Mouse (Mus musculus): ENCODE measurements at regions not wholly inside any gene's neighbourhood (a gene's known extent, or its start where the extent isn't known, plus 50 kb on each side); places are given as distances from the start of the nearest gene placed in this dataset.

DNA sequence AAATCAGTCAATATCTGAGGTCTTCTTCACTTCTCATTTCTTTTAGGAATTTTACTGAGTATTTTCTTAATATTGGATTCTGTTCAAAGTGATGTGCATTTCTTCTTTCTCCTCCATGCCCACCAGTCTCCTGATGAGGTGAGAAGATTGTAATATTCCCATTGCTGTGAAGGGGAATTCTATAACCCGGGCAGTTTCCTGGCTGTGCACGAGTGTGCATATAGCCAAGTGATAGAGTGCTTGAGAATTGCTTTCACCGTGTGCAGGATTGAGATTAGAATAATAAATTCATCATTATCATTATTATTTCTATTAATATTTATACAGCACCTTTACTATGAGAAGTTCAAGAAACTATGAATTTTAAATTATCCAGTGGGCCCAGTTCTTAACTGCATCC is 671.9 kb upstream of the Gm38303 start:
- no peaks in the 10 kb centered on the region for H3K27me3 ChIP-seq (ENCODE audit: control insufficient read depth, insufficient read depth, low read length)
- 65% methylated on average over 3 of the region's 3 CpGs for WGBS
- H3K4me2 ChIP-seq (ENCODE audit: low read length), result no peak overlapping the region
- no peaks in the 10 kb centered on the region for H3K4me1 ChIP-seq (ENCODE audit: control insufficient read depth, insufficient read depth, low read length)
- no peak overlapping the region; the same call in 1 of the 2 replicates for H3K27ac ChIP-seq (replicated peaks; ENCODE audit: low read depth, low read length)
- DNase-seq (peak; percentile 3), ATAC-seq (ENCODE audit: low FRiP score, low TSS enrichment) (no peak)
- H3K36me3 ChIP-seq (ENCODE audit: control insufficient read depth, insufficient read depth, low read length), result no peaks in the 10 kb centered on the region
- no peaks in the 10 kb centered on the region for H3K9me3 ChIP-seq (ENCODE audit: control insufficient read depth, low read length)
- no peak overlapping the region for H3K4me3 ChIP-seq (replicated peaks; ENCODE audit: low read depth, low read length)
- H3K9ac ChIP-seq (replicated peaks; ENCODE audit: low read length), result no peak overlapping the region

DNA sequence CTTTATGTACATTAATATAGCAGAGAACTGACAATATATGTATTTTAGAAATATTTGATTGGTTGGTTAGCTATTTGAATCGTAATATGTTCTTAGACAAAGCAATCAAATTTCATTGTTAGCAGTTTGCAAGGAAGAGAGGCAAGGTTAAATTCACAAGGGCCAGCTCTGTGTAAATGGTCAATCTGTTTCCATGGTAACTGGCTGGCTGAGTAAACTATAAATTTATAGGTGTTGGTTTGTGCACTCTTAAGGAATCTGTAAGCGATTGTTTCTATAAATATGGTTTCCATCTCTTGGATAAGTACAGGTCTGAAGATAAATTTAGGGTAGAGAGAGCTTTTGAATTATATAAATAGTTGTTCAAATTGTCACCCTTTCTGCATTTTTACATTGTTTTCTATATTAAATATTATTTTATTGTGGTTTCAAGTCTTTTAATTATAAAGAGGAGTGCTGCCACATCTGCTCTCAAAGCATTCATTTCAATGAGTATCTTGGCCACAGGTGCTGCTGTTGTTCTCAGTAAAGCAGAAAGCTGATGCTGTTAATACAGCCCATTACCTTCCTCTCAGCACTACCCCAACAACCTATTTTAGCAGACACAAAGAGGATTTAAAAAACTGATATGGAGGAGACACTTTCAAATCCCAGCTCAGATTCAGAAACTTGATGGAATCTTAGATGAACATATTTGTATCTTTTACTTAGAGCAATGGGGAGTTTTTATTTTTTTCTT is 671.2 kb upstream of the Gm38303 start:
- Histone ChIP-seq H3K4me1 (ENCODE audit: control insufficient read depth, insufficient read depth, low read length) (no peaks in the 10 kb centered on the region), H3K27me3 (ENCODE audit: control insufficient read depth, insufficient read depth, low read length) (no peaks in the 10 kb centered on the region), H3K4me3 (replicated peaks; ENCODE audit: low read depth, low read length) (no peak overlapping the region), H3K36me3 (ENCODE audit: control insufficient read depth, insufficient read depth, low read length) (no peaks in the 10 kb centered on the region), H3K9me3 (ENCODE audit: control insufficient read depth, low read length) (no peaks in the 10 kb centered on the region), H3K27ac (replicated peaks; ENCODE audit: low read depth, low read length) (no peak overlapping the region), H3K9ac (replicated peaks; ENCODE audit: low read length) (no peak overlapping the region), H3K4me2 (ENCODE audit: low read length) (no peak overlapping the region)
- DNase-seq (peak; percentile 47), ATAC-seq (ENCODE audit: low FRiP score, low TSS enrichment) (no peak)
- WGBS, result 81% methylated on average over 2 of the region's 2 CpGs

DNA sequence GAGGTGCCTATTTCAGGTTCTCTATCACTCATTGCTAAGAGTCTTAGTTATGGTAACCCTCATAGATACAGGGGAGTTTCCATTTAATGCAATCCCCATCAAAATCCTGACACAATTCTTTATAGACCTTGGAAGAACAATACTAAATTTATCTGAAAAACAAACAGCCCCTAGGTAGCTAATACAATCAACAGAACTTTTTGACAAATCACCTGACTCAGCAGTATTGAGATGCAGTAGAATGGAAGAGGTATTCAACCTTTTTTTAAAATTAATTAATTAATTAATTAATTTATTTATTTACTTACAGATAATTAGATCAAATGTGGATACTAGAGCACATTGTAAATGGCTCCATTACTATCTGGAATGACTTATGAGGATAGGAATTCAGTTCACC is 643.5 kb upstream of the Gm38303 start:
- no peak overlapping the region for H3K27ac ChIP-seq (replicated peaks; ENCODE audit: low read depth, low read length)
- H3K4me2 ChIP-seq (ENCODE audit: low read length), result no peak overlapping the region
- no peaks in the 10 kb centered on the region for H3K36me3 ChIP-seq (ENCODE audit: control insufficient read depth, insufficient read depth, low read length)
- ATAC-seq (ENCODE audit: low FRiP score, low TSS enrichment) (no peak), DNase-seq (no peak)
- H3K4me3 ChIP-seq (replicated peaks; ENCODE audit: low read depth, low read length), result no peak overlapping the region
- H3K4me1 ChIP-seq (ENCODE audit: control insufficient read depth, insufficient read depth, low read length), result no peaks in the 10 kb centered on the region
- H3K9ac ChIP-seq (replicated peaks; ENCODE audit: low read length), result no peak overlapping the region
- H3K27me3 ChIP-seq (ENCODE audit: control insufficient read depth, insufficient read depth, low read length), result no peaks in the 10 kb centered on the region
- no peaks in the 10 kb centered on the region for H3K9me3 ChIP-seq (ENCODE audit: control insufficient read depth, low read length)

DNA sequence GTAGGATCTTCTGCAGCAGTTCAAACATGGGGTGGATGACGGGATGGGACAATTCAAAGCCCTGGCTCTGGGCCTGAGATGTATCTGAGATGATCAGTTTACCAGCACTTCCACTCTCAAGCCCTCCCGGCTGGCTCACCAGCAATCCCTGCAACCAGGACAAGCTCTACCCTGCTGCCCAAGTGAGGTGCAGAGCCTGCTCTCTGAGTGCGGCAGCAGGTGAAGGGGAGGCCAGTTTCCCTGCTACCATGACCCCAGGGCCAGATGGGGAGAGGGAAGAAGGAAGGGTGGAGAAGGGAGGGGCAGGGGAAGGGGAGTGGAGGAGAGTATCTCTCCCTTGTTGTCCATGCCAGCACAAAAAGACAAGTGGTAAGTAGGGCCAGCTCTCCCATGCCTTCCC is 638.9 kb upstream of the Gm38303 start:
- no peak overlapping the region for H3K9ac ChIP-seq (replicated peaks; ENCODE audit: low read length)
- H3K27me3 ChIP-seq (ENCODE audit: control insufficient read depth, insufficient read depth, low read length), result no peaks in the 10 kb centered on the region
- no peak overlapping the region for H3K27ac ChIP-seq (replicated peaks; ENCODE audit: low read depth, low read length)
- H3K4me2 ChIP-seq (ENCODE audit: low read length), result no peak overlapping the region
- H3K36me3 ChIP-seq (ENCODE audit: control insufficient read depth, insufficient read depth, low read length), result no peaks in the 10 kb centered on the region
- no peaks in the 10 kb centered on the region for H3K9me3 ChIP-seq (ENCODE audit: control insufficient read depth, low read length)
- DNase-seq (no peak), ATAC-seq (ENCODE audit: low FRiP score, low TSS enrichment) (no peak)
- WGBS, result 91% methylated on average over 3 of the region's 3 CpGs
- H3K4me1 ChIP-seq (ENCODE audit: control insufficient read depth, insufficient read depth, low read length), result no peaks in the 10 kb centered on the region
- no peak overlapping the region for H3K4me3 ChIP-seq (replicated peaks; ENCODE audit: low read depth, low read length)

DNA sequence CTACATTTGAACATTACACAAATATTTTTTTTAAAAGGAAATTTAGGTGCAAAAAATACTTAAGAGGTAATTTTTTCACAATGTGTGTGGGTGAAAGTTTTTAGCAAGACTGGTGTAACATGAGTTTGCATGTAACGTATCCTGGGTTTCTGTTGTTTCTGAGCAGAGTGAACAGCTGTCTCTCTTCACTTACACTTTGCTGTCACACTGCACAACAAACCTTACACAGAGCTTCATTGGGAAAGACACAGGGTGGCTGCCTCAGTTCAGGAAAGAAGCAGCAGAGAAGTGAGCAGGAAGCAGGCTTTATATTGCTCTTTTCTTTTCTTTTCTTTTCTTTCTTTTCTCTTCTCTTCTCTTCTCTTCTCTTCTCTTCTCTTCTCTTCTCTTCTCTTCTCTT is 617.1 kb upstream of the Gm38303 start:
- H3K4me3 ChIP-seq (replicated peaks; ENCODE audit: low read depth, low read length), result no peak overlapping the region
- no peaks in the 10 kb centered on the region for H3K9me3 ChIP-seq (ENCODE audit: control insufficient read depth, low read length)
- H3K36me3 ChIP-seq (ENCODE audit: control insufficient read depth, insufficient read depth, low read length), result no peaks in the 10 kb centered on the region
- H3K4me2 ChIP-seq (ENCODE audit: low read length), result no peak overlapping the region
- H3K9ac ChIP-seq (replicated peaks; ENCODE audit: low read length), result no peak overlapping the region
- H3K27ac ChIP-seq (replicated peaks; ENCODE audit: low read depth, low read length), result no peak overlapping the region
- no peaks in the 10 kb centered on the region for H3K27me3 ChIP-seq (ENCODE audit: control insufficient read depth, insufficient read depth, low read length)
- DNase-seq (no peak), ATAC-seq (ENCODE audit: low FRiP score, low TSS enrichment) (no peak)
- whole genome bisulfite sequencing, result 90% methylated on average over 1 of the region's 1 CpGs
- H3K4me1 ChIP-seq (ENCODE audit: control insufficient read depth, insufficient read depth, low read length), result no peaks in the 10 kb centered on the region

DNA sequence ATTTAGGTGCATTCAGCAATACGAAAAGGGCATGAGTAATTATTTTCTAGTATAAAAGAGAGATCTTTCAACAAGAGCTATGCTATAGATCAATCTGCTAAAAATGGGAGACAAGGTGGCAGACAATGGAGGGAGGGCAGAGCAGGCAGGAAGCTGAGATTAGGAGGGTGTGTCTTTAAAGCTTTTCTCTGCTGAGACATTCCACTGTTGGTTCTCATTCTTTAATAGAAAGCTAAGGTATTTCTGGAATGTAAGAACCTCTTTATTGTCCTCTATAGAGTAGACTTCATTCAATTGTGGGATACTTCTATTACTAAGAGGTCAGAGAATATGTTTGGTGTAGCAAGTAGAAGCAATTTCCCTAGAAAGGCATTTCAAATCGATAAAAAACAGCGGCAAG is 581.6 kb upstream of the Gm38303 start:
- no peaks in the 10 kb centered on the region for H3K36me3 ChIP-seq (ENCODE audit: control insufficient read depth, insufficient read depth, low read length)
- no peak overlapping the region for H3K27ac ChIP-seq (replicated peaks; ENCODE audit: low read depth, low read length)
- ATAC-seq (ENCODE audit: low FRiP score, low TSS enrichment) (no peak), DNase-seq (no peak)
- no peaks in the 10 kb centered on the region for H3K27me3 ChIP-seq (ENCODE audit: control insufficient read depth, insufficient read depth, low read length)
- no peak overlapping the region for H3K4me3 ChIP-seq (replicated peaks; ENCODE audit: low read depth, low read length)
- WGBS, result 56% methylated on average over 3 of the region's 3 CpGs
- H3K4me1 ChIP-seq (ENCODE audit: control insufficient read depth, insufficient read depth, low read length), result no peaks in the 10 kb centered on the region
- no peak overlapping the region for H3K9ac ChIP-seq (replicated peaks; ENCODE audit: low read length)
- no peaks in the 10 kb centered on the region for H3K9me3 ChIP-seq (ENCODE audit: control insufficient read depth, low read length)
- no peak overlapping the region for H3K4me2 ChIP-seq (ENCODE audit: low read length)

DNA sequence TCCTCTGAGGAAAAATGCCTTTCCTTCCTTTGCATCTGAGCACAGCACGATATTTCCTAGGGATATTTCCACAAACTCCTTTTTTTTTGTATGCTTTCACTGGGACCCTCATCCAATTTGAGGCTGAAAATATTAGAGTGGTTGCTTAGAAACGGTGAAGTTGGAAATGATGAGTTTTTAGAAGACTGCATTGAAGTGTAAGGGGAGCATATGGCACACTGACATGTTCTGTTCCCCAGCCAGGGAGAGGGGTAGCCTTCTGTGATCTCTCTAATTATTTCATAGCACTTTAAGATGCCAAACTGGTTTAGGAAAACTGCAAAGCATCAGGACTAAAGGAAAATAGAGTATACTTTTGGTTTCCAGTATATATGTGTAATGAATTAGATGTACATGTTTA is 556.5 kb upstream of the Gm38303 start:
- Histone ChIP-seq H3K4me1 (ENCODE audit: control insufficient read depth, insufficient read depth, low read length) (no peaks in the 10 kb centered on the region), H3K9me3 (ENCODE audit: control insufficient read depth, low read length) (no peaks in the 10 kb centered on the region), H3K36me3 (ENCODE audit: control insufficient read depth, insufficient read depth, low read length) (no peaks in the 10 kb centered on the region), H3K27ac (replicated peaks; ENCODE audit: low read depth, low read length) (no peak overlapping the region), H3K4me2 (ENCODE audit: low read length) (no peak overlapping the region), H3K9ac (replicated peaks; ENCODE audit: low read length) (no peak overlapping the region), H3K4me3 (replicated peaks; ENCODE audit: low read depth, low read length) (no peak overlapping the region), H3K27me3 (ENCODE audit: control insufficient read depth, insufficient read depth, low read length) (no peaks in the 10 kb centered on the region)
- ATAC-seq (ENCODE audit: low FRiP score, low TSS enrichment), result peak; percentile 60; the same call in 1 of the 2 replicates
- peak; percentile 31 for DNase-seq
- WGBS, result 57% methylated on average over 2 of the region's 2 CpGs
